9 mouse cellular contexts compared by ENCODE assay signal in genomic region chr2:72995346-72996097, GRCm38 (mm10). TPM values are rescaled to one million over a fixed set of nuclear protein-coding genes. Genes with fewer than 3 reads are reported as not detected.
DNase-seq lines count a peak whose midpoint lies in the region; ATAC-seq lines count a peak whose summit lies in the region.
"Had no signal": no experiment of that assay in that cellular context is flagged by ENCODE, and none has a peak within 500 bp of the region (broad histone marks: within the 10 kb centered on the region; RNA-seq: fewer than 3 reads in every experiment).

No protein-coding gene starts in this region.

- H3K27ac ChIP-seq in brown adipose tissue, adult 24 weeks (replicated peaks; ENCODE audit: low read depth, low read length), result peak overlapping the region; percentile 71
- peak overlapping the region; percentile 85 for H3K27ac ChIP-seq in forebrain, embryonic 15.5 days (replicated peaks)
- H3K27ac ChIP-seq in stomach, embryonic 16.5 days (ENCODE audit: low read length), result peak overlapping the region; percentile 94

- no peaks in the 10 kb centered on the region for H3K27me3 ChIP-seq in forebrain, embryonic 15.5 days
- H3K27me3 ChIP-seq in stomach, embryonic 16.5 days (ENCODE audit: control insufficient read depth, insufficient read depth, low read length), result no peaks in the 10 kb centered on the region

- no peaks in the 10 kb centered on the region for H3K9me3 ChIP-seq in forebrain, embryonic 15.5 days
- H3K9me3 ChIP-seq in stomach, embryonic 16.5 days (replicated peaks; ENCODE audit: control insufficient read depth, low read length), result no peaks in the 10 kb centered on the region
- H3K9me3 ChIP-seq: G1E had no signal

- DNase-seq in embryo, embryonic 10 days (ENCODE audit: low spot score), result peak; percentile 51
- DNase-seq in embryo, embryonic 9.5 days (ENCODE audit: extremely low spot score), result no peak
- peak; percentile 80 to 81 for DNase-seq in heart, postnatal 10 days
- DNase-seq in layer of hippocampus, adult 18-20 months (ENCODE audit: low spot score in 2 of 2), result peak; percentile 70 to 83

- intact Hi-C loops in heart, postnatal 10 days (cut with DNase I), result loop anchor here (2.0 kb wide), 1 partner anchor 15 kb away; the partner anchor contains the start of gene Sp3

- H3K36me3 ChIP-seq in forebrain, embryonic 15.5 days, result no peaks in the 10 kb centered on the region
- no peaks in the 10 kb centered on the region for H3K36me3 ChIP-seq in stomach, embryonic 16.5 days (ENCODE audit: control insufficient read depth, insufficient read depth, low read length)
- H3K36me3 ChIP-seq: G1E had no signal

- peaks cover 7% of the 10 kb centered on the region; the same call in 1 of the 2 replicates for H3K4me1 ChIP-seq in brown adipose tissue, adult 24 weeks (ENCODE audit: control insufficient read depth, insufficient read depth, insufficient read length, low read length)
- peaks cover 21% of the 10 kb centered on the region for H3K4me1 ChIP-seq in forebrain, embryonic 15.5 days
- H3K4me1 ChIP-seq in stomach, embryonic 16.5 days (ENCODE audit: control insufficient read depth, insufficient read depth, low read length), result peaks cover 19% of the 10 kb centered on the region

- no peak overlapping the region for H3K4me3 ChIP-seq in brown adipose tissue, adult 24 weeks (ENCODE audit: insufficient read depth, low read depth, low read length)
- H3K4me3 ChIP-seq in forebrain, embryonic 15.5 days, result no peak overlapping the region
- no peak overlapping the region for H3K4me3 ChIP-seq in stomach, embryonic 16.5 days (replicated peaks; ENCODE audit: low read length)

- no peak overlapping the region for H3K9ac ChIP-seq in forebrain, embryonic 15.5 days (replicated peaks)
- peak overlapping the region; percentile 43; the same call in 1 of the 2 replicates for H3K9ac ChIP-seq in stomach, embryonic 16.5 days (ENCODE audit: low read length)

- ATAC-seq in forebrain, embryonic 15.5 days (replicated peaks), result peak; percentile 92
- ATAC-seq in megakaryocyte-erythroid progenitor cell, adult 5-6 weeks (replicated peaks; ENCODE audit: low FRiP score, low TSS enrichment, poor library complexity, severe bottlenecking), result 0 out of 2 replicates have a peak, but pooled peaks have one; percentile 43
- ATAC-seq in stomach, embryonic 16.5 days (ENCODE audit: insufficient read depth, low FRiP score), result peak; percentile 84

- WGBS in forebrain, embryonic 15.5 days, result 17% methylated on average over 9 of the region's 9 CpGs
- 23% methylated on average over 9 of the region's 9 CpGs for whole genome bisulfite sequencing in stomach, embryonic 16.5 days

- H3K4me2 ChIP-seq in forebrain, embryonic 15.5 days (replicated peaks), result peak overlapping the region; percentile 5; the same call in 1 of the 2 replicates
- H3K4me2 ChIP-seq in stomach, embryonic 16.5 days (ENCODE audit: low read depth, low read length), result peak overlapping the region; percentile 14

RNA-seq across cellular contexts. Expression of gene Gm11084, which starts 9.0 kb away (rescaled TPM):
- polyA plus RNA-seq in brown adipose tissue, adult 24 weeks (2012; ENCODE audit: insufficient read depth, insufficient read length, missing spikeins), result not detected in 2 replicates
- not detected in 2 replicates for polyA plus RNA-seq in forebrain, embryonic 15.5 days (2015; fragmentation: Nextera tagmentation; extraction: Ambion mirVana)
- not detected for total RNA-seq in heart, postnatal 10 days (2021)
- total RNA-seq in layer of hippocampus, adult 18-20 months (2021), result not detected
- total RNA-seq in megakaryocyte-erythroid progenitor cell, adult 5-6 weeks (2014; fragmentation: Nextera tagmentation), result not detected in 2 replicates
- total RNA-seq in megakaryocyte-erythroid progenitor cell, adult 5-6 weeks (2017), result not detected in 2 replicates
- polyA plus RNA-seq in stomach, embryonic 16.5 days (2015; fragmentation: Nextera tagmentation; extraction: Ambion mirVana), result not detected in 2 replicates
- total RNA-seq: G1E had no signal
- polyA plus RNA-seq: G1E had no signal

RNA-seq across cellular contexts. Expression of gene Sp3, which starts 15.3 kb away (rescaled TPM):
- 42.7 and 45.9 TPM in 2 replicates for polyA plus RNA-seq in brown adipose tissue, adult 24 weeks (2012; ENCODE audit: insufficient read depth, insufficient read length, missing spikeins)
- polyA plus RNA-seq in forebrain, embryonic 15.5 days (2015; fragmentation: Nextera tagmentation; extraction: Ambion mirVana), result 57.6 and 61.4 TPM in 2 replicates
- 10 to 100 TPM; 60.3 to 61.8 TPM for total RNA-seq in heart, postnatal 10 days (2021)
- 10 to 100 TPM; 64.6 to 65.5 TPM for total RNA-seq in layer of hippocampus, adult 18-20 months (2021)
- total RNA-seq in megakaryocyte-erythroid progenitor cell, adult 5-6 weeks (2014; fragmentation: Nextera tagmentation), result 72.7 and 84.4 TPM in 2 replicates
- 101 and 111 TPM in 2 replicates for total RNA-seq in megakaryocyte-erythroid progenitor cell, adult 5-6 weeks (2017)
- 48.6 and 50.8 TPM in 2 replicates for polyA plus RNA-seq in stomach, embryonic 16.5 days (2015; fragmentation: Nextera tagmentation; extraction: Ambion mirVana)
